Mouse (Mus musculus) forebrain, postnatal 0 days (tissue): ENCODE measurements around the gene Pnrc1. TPM values are rescaled to one million over a fixed set of nuclear protein-coding genes. Genes with fewer than 3 reads are reported as not detected.
A peak's percentile ranks its signal among the peaks of the same experiment; 100 is the strongest.
"Not testable (repeated sequence)": the region's sequence is repeated elsewhere in the genome, so short reads cannot be mapped to it uniquely, and the experiment has no call there.

ENCODE experiments used
- ATAC-seq: fragments of 200-750 bp; cut with Nextera tagmentation; 2 replicates; pipeline ENCODE4 v1.8.0; 2017; ENCODE audit warnings: mild to moderate bottlenecking, moderate library complexity
- DNase-seq: peaks from one replicate; pipeline ENCODE4 v3.0.0-alpha.2; 2015
- H3K27ac ChIP-seq: fragments of 300-500 bp; sonication (generic); 2 replicates; pipeline ENCODE4 v1.5.1; 2014; ENCODE audit warnings: low read depth, mild to moderate bottlenecking, antibody characterized with exemption, low read length, moderate library complexity, mixed read lengths
- H3K27me3 ChIP-seq: fragments of 300-500 bp; sonication (generic); 2 replicates; pipeline ENCODE4 v1.6.1; 2014; ENCODE audit warnings: mild to moderate bottlenecking, low read length, mixed read lengths; ENCODE audit not compliant: insufficient read depth
- H3K36me3 ChIP-seq: fragments of 300-500 bp; sonication (generic); 2 replicates; pipeline ENCODE4 v1.6.1; 2014; ENCODE audit warnings: mild to moderate bottlenecking, moderate library complexity; ENCODE audit not compliant: insufficient read depth
- H3K4me1 ChIP-seq: fragments of 300-500 bp; sonication (generic); 2 replicates; pipeline ENCODE4 v1.6.1; 2014; ENCODE audit warnings: antibody characterized with exemption; ENCODE audit not compliant: insufficient read depth
- H3K4me2 ChIP-seq: fragments of 300-500 bp; sonication (generic); 2 replicates; pipeline ENCODE4 v1.6.1; 2014; ENCODE audit warnings: low read depth, mild to moderate bottlenecking, moderate library complexity
- H3K4me3 ChIP-seq: fragments of 300-500 bp; sonication (generic); 2 replicates; pipeline ENCODE4 v1.5.1; 2014; ENCODE audit warnings: low read depth, low read length, mixed read lengths
- H3K9ac ChIP-seq: fragments of 300-500 bp; sonication (generic); 2 replicates; pipeline ENCODE4 v1.6.1; 2014; ENCODE audit warnings: mild to moderate bottlenecking
- H3K9me3 ChIP-seq: fragments of 300-500 bp; sonication (generic); 2 replicates; pipeline ENCODE4 v1.6.1; 2016; ENCODE audit warnings: low read length
- CTCF ChIP-seq: sonication (generic); IDR thresholded peaks from 2 replicates; pipeline ENCODE4 v1.5.1; 2016; ENCODE audit warnings: antibody characterized with exemption, control low read depth, low read depth
- WGBS: fragments of 180-500 bp; shearing (Covaris S2); extraction: QIAGEN DNeasy Blood & Tissue Kit; methylation state at CpG from one replicate; pipeline ENCODE4 v1.1.7; 2014; 5-methylcytosine and 5-hydroxymethylcytosine counted together
- polyA plus RNA-seq: library from polyadenylated mRNA; unstranded; fragments of >200 nt; fragmentation: Nextera tagmentation; extraction: Ambion mirVana; gene quantifications from 2 replicates; pipeline ENCODE4 v1.2.1, GENCODE M21; 2015
- total RNA-seq: library from RNA; depleted of rRNA; stranded (reverse); fragments of >200 nt; gene quantifications from 2 replicates; pipeline ENCODE4 v1.2.3, GENCODE M21; 2014; rRNA removed

The Pnrc1 gene
- 79.9 and 112 TPM in 2 replicates for total RNA-seq
- polyA plus RNA-seq, result 55.1 and 57.1 TPM in 2 replicates

- TF ChIP-seq CTCF, result no peak
- no peaks in the 10 kb centered on the region for H3K4me1 ChIP-seq
- ATAC-seq (peak; percentile 93), DNase-seq (no peak)
- no peak within 1 kb of the TSS for H3K4me2 ChIP-seq
- no peaks in the 10 kb centered on the region for H3K36me3 ChIP-seq
- no peak within 1 kb of the TSS for H3K9ac ChIP-seq
- WGBS, result 61% methylated on average over 3 of the region's 3 CpGs
- no peak within 1 kb of the TSS for H3K4me3 ChIP-seq
- no peaks in the 10 kb centered on the region for H3K9me3 ChIP-seq
- no peak within 1 kb of the TSS for H3K27ac ChIP-seq
- no peaks in the 10 kb centered on the region for H3K27me3 ChIP-seq
Measured at GRCm38 (mm10) chr4:33290002-33290401, at the start of gene Pnrc1. Gene Pnrc1 (minus strand): TSS chr4:33290163.

GRCm38 (mm10) chr4:33337999-33338398 lies 48.0 kb upstream of the Pnrc1 start:
- H3K27me3 ChIP-seq, result no peaks in the 10 kb centered on the region
- no peaks in the 10 kb centered on the region for H3K9me3 ChIP-seq
- DNase-seq (no peak), ATAC-seq (no peak)
- peaks cover 26% of the 10 kb centered on the region for H3K36me3 ChIP-seq
- no peak overlapping the region for H3K4me2 ChIP-seq
- H3K4me3 ChIP-seq, result no peak overlapping the region
- no peaks in the 10 kb centered on the region for H3K4me1 ChIP-seq
- no peak for TF ChIP-seq CTCF
- H3K27ac ChIP-seq, result no peak overlapping the region
- H3K9ac ChIP-seq, result no peak overlapping the region
- 94% methylated on average over 1 of the region's 1 CpGs for WGBS

- Histone ChIP-seq H3K36me3 (peaks cover 28% of the 10 kb centered on the region), H3K9me3 (no peaks in the 10 kb centered on the region), H3K27ac (no peak overlapping the region), H3K4me3 (no peak overlapping the region), H3K27me3 (no peaks in the 10 kb centered on the region), H3K9ac (no peak overlapping the region), H3K4me1 (no peaks in the 10 kb centered on the region), H3K4me2 (no peak overlapping the region)
- DNase-seq, result no peak
- ATAC-seq, result no peak
- 100% methylated on average over 1 of the region's 1 CpGs for WGBS
- no peak for TF ChIP-seq CTCF
Measured at GRCm38 (mm10) chr4:33332956-33333455, 43.0 kb upstream of the Pnrc1 start.

GRCm38 (mm10) chr4:33331147-33331546 lies 41.2 kb upstream of the Pnrc1 start:
- H3K36me3 ChIP-seq, result peaks cover 30% of the 10 kb centered on the region
- TF ChIP-seq CTCF, result no peak
- no peaks in the 10 kb centered on the region for H3K27me3 ChIP-seq
- DNase-seq, result no peak
- ATAC-seq, result no peak
- no peak overlapping the region for H3K27ac ChIP-seq
- no peaks in the 10 kb centered on the region for H3K9me3 ChIP-seq
- no peak overlapping the region for H3K4me2 ChIP-seq
- no peaks in the 10 kb centered on the region for H3K4me1 ChIP-seq
- no peak overlapping the region for H3K4me3 ChIP-seq
- no peak overlapping the region for H3K9ac ChIP-seq
- 97% methylated on average over 4 of the region's 4 CpGs for WGBS

- Histone ChIP-seq H3K9ac (no peak overlapping the region), H3K9me3 (no peaks in the 10 kb centered on the region), H3K27me3 (no peaks in the 10 kb centered on the region), H3K4me3 (no peak overlapping the region), H3K4me1 (no peaks in the 10 kb centered on the region), H3K27ac (no peak overlapping the region), H3K4me2 (no peak overlapping the region), H3K36me3 (no peaks in the 10 kb centered on the region)
- 90% methylated on average over 5 of the region's 5 CpGs for WGBS
- no peak for ATAC-seq
- TF ChIP-seq CTCF, result no peak
- no peak for DNase-seq
Measured at GRCm38 (mm10) chr4:33315840-33316239, 25.9 kb upstream of the Pnrc1 start.

GRCm38 (mm10) chr4:33314150-33314549 lies 24.2 kb upstream of the Pnrc1 start:
- H3K4me1 ChIP-seq, H3K36me3 ChIP-seq, ATAC-seq, H3K4me3 ChIP-seq, H3K9ac ChIP-seq, DNase-seq, H3K4me2 ChIP-seq, H3K27me3 ChIP-seq, H3K27ac ChIP-seq, H3K9me3 ChIP-seq: not testable (repeated sequence)
- 100% methylated on average over 6 of the region's 8 CpGs for WGBS

GRCm38 (mm10) chr4:33310840-33311437 lies 21.0 kb upstream of the Pnrc1 start:
- Histone ChIP-seq H3K4me3 (peak overlapping the region; percentile 85), H3K9ac (peak overlapping the region; percentile 67), H3K4me1 (no peaks in the 10 kb centered on the region), H3K27ac (no peak overlapping the region), H3K36me3 (no peaks in the 10 kb centered on the region), H3K27me3 (no peaks in the 10 kb centered on the region), H3K9me3 (no peaks in the 10 kb centered on the region), H3K4me2 (peak overlapping the region; percentile 74)
- no peak for ATAC-seq
- 19% methylated on average over 12 of the region's 12 CpGs for WGBS
- TF ChIP-seq CTCF, result no peak
- DNase-seq, result no peak
